In the genomic region with DNA sequence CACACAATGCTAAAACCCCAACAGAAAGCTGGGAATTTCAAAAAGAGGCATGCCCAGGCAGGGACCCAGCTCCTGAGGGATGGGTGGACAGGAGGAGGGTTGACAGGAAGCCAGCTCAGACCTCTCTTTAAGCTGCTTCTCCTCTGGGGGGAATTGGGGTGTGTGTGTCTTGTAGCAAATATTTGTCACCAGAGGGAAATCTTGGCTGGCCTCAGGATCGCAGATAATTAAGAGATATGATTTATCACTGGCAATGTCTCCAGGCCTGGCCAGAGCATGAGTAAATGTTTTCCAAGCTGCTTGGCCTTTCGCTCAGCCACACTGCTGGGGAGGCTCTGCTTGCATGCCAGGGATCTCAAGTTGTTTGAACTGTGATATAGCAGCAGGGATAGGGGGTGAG, we compare ENCODE assay signal across 8 mouse cellular contexts.
DNase-seq lines count a peak whose midpoint lies in the region; ATAC-seq and TF ChIP-seq lines count a peak whose summit lies in the region.

No protein-coding gene starts in this region.

- ATAC-seq in midbrain, embryonic 14.5 days (ENCODE audit: low FRiP score, low TSS enrichment) = no peak
- ATAC-seq in midbrain, embryonic 16.5 days = no peak
- ATAC-seq in CD4-positive, CD25-positive, alpha-beta regulatory T cell, adult 4 months = no peak

- no peaks in the 10 kb centered on the region for H3K9me3 ChIP-seq in midbrain, embryonic 14.5 days (ENCODE audit: control insufficient read depth, low read length)
- no peaks in the 10 kb centered on the region for H3K9me3 ChIP-seq in midbrain, embryonic 16.5 days (replicated peaks; ENCODE audit: control insufficient read depth, low read length, poor library complexity, severe bottlenecking)

- WGBS in midbrain, embryonic 14.5 days = 76% methylated on average over 2 of the region's 2 CpGs
- WGBS in midbrain, embryonic 16.5 days = 75% methylated on average over 2 of the region's 2 CpGs
- 43% methylated on average over 2 of the region's 2 CpGs for WGBS in kidney, adult 2 months

- no peak overlapping the region for H3K4me2 ChIP-seq in midbrain, embryonic 14.5 days (ENCODE audit: low read length)
- no peak overlapping the region for H3K4me2 ChIP-seq in midbrain, embryonic 16.5 days (ENCODE audit: low read length)

- no peak overlapping the region for H3K4me3 ChIP-seq in midbrain, embryonic 14.5 days (replicated peaks; ENCODE audit: low read depth, low read length)
- H3K4me3 ChIP-seq in midbrain, embryonic 16.5 days (ENCODE audit: low read depth, low read length) = no peak overlapping the region
- H3K4me3 ChIP-seq in kidney, adult 2 months (ENCODE audit: insufficient read depth, low read depth, low read length) = no peak overlapping the region

- no peak for TF ChIP-seq CTCF in kidney, adult 2 months (conservative IDR thresholded peaks at IDR 0.05; ENCODE audit: insufficient read depth, insufficient read length, low read depth, low read length)

- peak; percentile 43 to 81 for DNase-seq in adrenal gland, adult (ENCODE audit: inconsistent age in 2 of 2, low spot score in 1 of 2)
- no peak for DNase-seq in adrenal gland, adult 8-10 months
- DNase-seq in midbrain, embryonic 14.5 days = peak; percentile 17
- DNase-seq in kidney, adult 2 months = peak; percentile 72
- DNase-seq in lung, postnatal 4 days = peak; percentile 50 to 79
- no peak for DNase-seq in frontal cortex, postnatal 25 days (ENCODE audit: low spot score in 2 of 2)

- H3K27ac ChIP-seq in midbrain, embryonic 14.5 days (replicated peaks; ENCODE audit: low read depth, low read length) = no peak overlapping the region
- H3K27ac ChIP-seq in midbrain, embryonic 16.5 days (ENCODE audit: low read length) = no peak overlapping the region
- no peak overlapping the region for H3K27ac ChIP-seq in kidney, adult 2 months (ENCODE audit: insufficient read depth, low read depth, low read length)

- H3K27me3 ChIP-seq in midbrain, embryonic 14.5 days (ENCODE audit: control insufficient read depth, insufficient read depth, low read length) = no peaks in the 10 kb centered on the region
- no peaks in the 10 kb centered on the region for H3K27me3 ChIP-seq in midbrain, embryonic 16.5 days (ENCODE audit: control insufficient read depth, insufficient read depth, low read depth, low read length)
- H3K27me3 ChIP-seq in kidney, adult 2 months (replicated peaks; ENCODE audit: control insufficient read depth, insufficient read depth, low read length) = no peaks in the 10 kb centered on the region

- H3K9ac ChIP-seq in midbrain, embryonic 14.5 days (replicated peaks; ENCODE audit: low read length) = no peak overlapping the region
- no peak overlapping the region for H3K9ac ChIP-seq in midbrain, embryonic 16.5 days (ENCODE audit: low read depth, low read length)

- H3K4me1 ChIP-seq in midbrain, embryonic 14.5 days (ENCODE audit: control insufficient read depth, insufficient read depth, low read length) = no peaks in the 10 kb centered on the region
- H3K4me1 ChIP-seq in midbrain, embryonic 16.5 days (ENCODE audit: control insufficient read depth, insufficient read depth, low read length) = peaks cover 2% of the 10 kb centered on the region; the same call in 1 of the 2 replicates
- H3K4me1 ChIP-seq in kidney, adult 2 months (ENCODE audit: control insufficient read depth, insufficient read depth, low read length) = no peaks in the 10 kb centered on the region; the same call in 1 of the 2 replicates

- no peaks in the 10 kb centered on the region for H3K36me3 ChIP-seq in midbrain, embryonic 14.5 days (ENCODE audit: control insufficient read depth, insufficient read depth, low read length)
- H3K36me3 ChIP-seq in midbrain, embryonic 16.5 days (ENCODE audit: control insufficient read depth, insufficient read depth, low read length) = no peaks in the 10 kb centered on the region
- H3K36me3 ChIP-seq in kidney, adult 2 months (ENCODE audit: control insufficient read depth, insufficient read depth, low read length) = no peaks in the 10 kb centered on the region

- TF ChIP-seq POLR2A in kidney, adult 2 months (IDR thresholded peaks at IDR 0.05; ENCODE audit: low read depth, low read length) = no peak

Comparison
In these comparisons a context has a peak if more than half of its experiments do, and no peak if none do; other contexts are left out.
1. DNase-seq: peak in adrenal gland, adult (2 of 2), midbrain, embryonic 14.5 days (single experiment), kidney, adult 2 months (single experiment) and lung, postnatal 4 days (2 of 2); none in adrenal gland, adult 8-10 months (single experiment) and frontal cortex, postnatal 25 days (0 of 2).